Mouse (Mus musculus): ENCODE measurements around the gene Slc7a10.

Gene Slc7a10

DNA sequence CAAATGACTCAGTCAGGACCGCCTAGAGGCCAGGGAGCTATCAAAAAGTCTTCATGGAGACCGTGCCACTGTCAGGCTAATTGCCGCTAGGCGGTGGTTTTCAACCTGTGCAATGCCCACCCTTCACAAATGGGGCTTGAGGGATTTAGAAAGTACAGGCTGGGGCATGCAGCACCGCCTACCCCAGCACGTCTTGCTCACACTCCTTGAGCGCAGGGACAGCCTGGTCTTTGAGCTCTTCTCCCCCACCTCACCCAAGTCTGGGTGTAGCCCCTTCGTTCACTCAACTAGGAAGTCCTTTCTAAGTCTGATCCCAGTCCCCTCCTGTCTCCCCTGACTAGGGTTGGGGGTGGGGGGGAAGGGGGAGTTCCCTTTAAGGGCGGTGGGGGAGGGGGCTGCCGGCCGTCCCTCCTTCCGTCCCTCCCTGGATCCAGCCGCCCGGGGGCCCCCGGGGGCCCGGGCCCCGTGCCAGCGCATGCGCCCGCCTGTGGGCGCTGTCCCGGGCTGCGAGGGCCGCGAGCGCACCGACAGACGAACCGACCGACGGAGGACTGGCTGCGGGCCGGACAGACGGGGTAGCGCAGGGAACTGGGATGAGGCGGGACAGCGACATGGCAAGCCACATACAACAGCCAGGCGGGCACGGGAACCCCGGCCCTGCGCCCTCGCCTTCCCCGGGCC is at the start of gene Slc7a10:
TSS of gene Slc7a10 (plus strand) at position 497 of the 681 bp plus-strand sequence.
- DNase-seq, result no peak

DNA sequence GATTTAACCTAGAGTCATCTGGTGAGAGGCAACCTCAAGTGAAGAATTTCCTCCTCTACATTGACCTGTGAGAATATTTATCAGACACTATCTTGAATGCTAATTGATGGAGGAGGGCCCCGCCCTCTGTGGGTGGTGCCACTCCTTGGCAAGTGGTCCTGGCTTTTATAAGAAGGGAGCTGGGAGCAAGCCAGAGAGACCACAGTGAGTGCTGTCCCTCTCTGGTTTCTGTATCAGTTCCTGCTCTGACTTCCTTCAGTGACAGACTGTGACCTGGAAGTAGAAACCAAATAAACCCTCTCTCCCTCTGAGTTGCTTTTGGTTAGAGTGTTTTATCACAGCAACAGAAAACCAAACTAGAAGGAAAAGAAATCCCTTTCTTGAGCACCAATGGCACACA is 48.7 kb upstream of the Slc7a10 start:
- DNase-seq, result no peak

DNA sequence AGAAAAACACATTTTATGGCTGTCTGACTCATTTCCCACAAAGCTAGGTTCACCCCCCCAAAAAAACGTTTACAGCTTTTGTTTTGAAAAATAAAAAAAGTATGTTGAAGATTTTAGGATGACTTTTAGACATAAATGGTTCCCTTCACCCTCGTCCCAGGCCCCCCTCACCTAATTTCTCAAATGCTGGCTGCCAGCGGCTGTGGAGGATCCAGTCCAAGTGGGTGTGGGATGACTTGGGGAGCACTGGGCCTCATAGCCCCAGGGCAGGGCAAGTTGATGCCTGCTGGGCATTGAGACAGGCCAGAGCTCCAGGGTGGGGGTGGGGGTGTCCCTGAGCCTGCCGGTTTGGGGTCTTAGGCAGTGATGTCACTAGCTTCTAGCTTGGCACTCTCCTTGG is 47.7 kb upstream of the Slc7a10 start:
- no peak for DNase-seq

DNA sequence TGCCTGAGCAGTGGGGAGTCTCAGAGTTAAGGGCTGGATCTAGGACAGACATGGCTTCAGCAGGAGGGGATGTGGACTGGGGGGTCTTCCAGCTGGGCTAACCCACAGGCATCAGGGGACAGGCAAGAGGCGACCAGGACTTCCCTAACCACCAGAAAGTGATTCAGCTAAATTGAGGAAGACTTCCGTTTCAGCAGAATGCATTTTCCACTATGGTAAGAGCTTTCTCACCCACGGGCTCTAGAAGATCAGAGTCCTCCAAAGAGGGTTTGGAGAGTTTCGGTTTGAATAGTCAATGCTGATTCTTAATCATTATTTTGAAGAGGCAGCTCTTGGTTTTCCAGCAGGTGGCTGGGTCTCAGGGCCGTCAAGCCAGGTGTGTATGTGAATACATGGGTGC is 46.3 kb upstream of the Slc7a10 start:
- DNase-seq, result no peak

DNA sequence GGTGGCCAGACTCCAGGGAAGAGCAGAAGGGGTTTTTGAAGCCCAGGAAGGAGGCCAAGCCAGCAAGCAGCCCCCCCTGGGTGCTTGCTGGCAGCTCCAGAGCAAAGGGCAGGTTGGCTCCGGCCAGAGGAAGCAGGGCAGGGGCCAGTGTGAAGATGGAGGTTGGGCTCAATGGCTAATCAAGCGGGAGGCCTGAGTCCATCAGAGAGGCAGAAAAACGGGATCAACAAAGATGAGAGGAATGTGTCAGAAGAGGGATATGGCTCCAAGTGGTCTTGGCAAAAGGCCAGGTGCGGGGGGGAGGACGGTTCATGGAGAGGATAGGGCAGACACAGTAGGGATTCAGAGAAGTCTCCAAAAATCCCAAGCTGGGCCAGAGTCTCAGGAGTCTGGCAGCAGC is 44.7 kb upstream of the Slc7a10 start:
- no peak for DNase-seq

DNA sequence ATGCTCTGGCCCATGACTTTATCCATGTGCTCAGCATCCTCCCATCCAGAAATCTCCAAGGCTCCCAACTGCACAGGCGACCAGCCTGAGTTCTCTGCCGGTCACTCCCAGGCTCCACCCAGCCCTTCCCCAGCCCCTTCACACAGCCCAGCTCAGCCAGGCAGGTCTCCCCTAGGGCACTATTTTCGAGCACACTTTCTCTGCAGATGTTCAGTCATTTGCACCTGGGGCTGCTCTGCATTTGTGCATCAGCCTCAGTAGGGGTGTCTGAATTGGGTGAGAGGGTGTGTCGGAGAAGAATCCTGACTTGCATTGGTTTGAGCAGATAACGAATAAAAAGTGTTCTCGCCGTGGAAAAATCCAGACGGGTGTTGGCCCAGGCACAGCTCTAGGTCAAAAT is 43.7 kb upstream of the Slc7a10 start:
- no peak for DNase-seq

DNA sequence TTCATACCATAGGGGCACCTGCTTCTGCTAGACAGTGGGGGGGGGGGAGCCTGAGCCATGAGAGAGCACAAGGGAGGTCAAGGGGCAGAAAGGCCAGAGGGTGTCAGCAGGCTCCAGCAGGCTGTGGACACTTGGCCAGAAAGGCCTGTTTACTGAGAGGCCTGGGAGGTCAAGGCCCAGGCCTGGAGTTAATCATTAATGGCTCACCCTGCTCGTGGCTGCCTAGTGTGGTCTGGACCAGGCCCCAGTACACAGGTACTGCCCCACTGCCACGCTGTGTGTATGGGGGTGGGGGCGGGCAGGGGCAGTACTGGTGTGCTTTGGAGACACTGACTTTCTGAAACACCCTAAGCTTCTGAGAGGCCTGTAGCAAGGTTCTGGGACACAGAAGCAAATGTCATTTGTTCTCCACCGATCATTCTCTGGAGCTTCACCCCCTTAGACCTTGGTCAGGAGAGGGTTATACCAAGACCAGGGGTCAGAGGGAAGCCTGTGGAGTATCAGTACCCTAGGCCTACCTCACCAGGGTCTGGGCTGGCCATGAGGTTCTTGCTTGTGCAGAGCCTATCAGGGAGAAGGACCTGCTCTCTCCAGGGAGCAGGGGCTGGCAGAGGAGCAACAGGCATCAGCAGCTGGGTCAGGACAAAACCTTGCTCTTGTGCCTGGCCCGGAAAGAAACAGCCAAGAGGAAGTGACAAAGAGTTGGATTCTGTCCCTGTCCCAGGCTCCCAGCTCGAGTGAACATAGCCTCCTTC is 42.1 kb upstream of the Slc7a10 start:
- no peak for DNase-seq

DNA sequence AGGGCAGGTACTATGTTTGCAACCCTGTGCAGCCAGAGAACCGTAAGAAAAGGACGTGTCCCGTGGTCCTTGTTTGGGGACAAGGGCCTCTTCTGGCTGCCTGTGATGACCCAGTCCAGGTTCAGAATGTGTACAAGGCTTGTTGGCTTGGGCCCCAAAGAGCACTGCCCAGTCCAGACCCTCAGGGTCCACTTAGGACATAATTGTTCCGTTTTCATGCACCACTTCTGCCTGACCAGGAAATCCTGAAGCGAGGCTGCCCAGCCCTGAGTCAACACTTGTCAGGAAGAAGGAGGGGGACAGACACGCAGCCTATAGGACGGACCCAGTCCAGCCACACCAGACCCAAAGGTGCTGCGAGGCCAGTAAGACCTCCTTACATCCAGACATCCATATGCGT is 41.1 kb upstream of the Slc7a10 start:
- no peak for DNase-seq

DNA sequence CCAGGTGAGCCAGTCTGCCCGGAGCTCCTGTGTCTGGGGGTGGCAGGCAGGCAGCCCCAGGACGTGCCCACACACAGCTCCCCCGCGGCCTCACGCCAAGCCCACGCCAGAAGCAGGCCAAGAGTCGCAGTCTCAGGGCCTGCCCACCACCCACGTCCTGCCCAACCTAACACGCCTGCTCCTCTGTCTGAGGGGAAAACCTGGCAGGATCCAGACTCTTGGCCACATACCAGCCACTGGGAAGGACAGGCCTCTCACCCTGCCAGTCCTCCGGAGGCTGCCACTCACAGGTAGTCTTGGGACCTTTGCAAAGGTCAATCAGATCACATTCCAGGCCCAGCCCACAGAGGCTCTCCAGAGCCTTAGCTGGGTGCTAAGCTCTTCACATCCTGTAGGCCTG is 39.9 kb upstream of the Slc7a10 start:
- no peak for DNase-seq

DNA sequence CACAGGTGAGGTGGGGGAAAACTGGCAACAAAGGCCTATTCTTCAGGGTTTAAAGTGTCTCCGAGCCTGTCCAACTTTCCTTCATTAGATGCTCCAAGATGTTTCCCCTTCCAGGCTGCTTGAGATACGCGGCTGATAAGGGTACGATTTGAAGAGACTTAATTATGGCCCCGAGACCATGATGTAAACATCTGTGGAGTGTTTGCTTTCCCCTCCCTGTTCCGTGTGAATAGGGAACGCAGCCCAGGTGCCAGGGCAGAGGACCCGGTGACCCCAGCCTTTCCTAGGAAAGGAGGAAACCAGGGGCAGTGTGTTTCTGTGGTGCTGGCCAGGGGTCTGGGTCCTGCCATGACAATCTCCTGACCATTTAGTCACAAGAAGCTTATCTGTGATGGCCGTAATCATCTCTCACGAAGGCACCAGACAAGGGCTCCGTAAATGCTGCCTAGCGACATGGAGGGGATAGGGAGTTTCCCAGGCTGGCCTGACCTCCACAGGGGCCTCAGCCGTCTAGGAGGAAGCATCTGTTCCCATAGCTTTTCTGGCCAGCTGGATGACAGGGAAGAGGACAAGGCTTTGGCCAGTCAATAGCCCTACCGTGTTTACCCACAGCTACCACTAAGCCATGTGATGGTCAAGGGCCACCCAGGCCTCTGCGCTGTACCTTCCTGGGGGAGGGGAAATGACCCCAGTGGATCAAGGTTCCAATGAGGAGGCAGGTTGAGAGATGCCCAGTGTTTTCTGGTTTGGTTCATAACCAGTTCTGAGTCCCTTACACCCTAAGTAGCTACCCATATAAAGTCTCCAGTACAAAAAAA is 36.4 kb upstream of the Slc7a10 start:
- no peak for DNase-seq

DNA sequence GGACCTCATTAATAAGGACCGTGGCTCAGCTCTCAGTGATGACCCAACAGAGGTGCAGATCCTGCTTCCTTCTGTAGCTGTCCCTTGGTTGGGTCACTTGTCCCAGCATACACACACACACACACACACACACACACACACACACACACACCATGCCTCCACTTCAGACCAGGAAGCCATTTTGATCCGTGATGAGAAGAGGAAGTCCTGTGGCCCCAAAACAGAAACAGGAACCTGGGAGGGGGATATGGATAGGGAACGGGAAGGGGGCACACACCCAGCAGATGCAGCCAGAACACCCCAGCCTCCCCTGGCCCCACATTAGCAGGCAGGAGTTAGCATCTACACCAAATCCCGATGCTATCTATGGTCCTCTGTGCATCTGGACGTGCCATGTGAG is 35.3 kb upstream of the Slc7a10 start:
- DNase-seq, result no peak

DNA sequence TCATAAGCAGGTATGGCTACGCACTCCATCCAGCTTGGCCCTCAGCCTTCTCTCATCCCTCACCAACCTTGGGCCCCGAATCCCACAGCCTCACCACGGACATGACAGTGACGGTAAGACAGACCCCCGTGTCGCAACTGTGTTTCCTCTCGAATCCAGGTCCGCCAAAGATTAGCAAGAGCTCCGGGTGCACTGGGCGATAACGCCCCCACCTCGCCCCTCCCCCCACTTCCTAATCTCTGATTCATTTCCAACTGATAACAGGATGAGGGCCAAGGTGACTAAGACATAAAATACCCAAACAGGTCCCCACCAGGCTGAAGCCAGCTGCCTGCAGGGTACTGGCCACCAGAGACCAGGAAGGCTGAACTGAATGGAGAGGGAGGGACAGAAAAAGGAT is 31.7 kb upstream of the Slc7a10 start:
- DNase-seq, result no peak

DNA sequence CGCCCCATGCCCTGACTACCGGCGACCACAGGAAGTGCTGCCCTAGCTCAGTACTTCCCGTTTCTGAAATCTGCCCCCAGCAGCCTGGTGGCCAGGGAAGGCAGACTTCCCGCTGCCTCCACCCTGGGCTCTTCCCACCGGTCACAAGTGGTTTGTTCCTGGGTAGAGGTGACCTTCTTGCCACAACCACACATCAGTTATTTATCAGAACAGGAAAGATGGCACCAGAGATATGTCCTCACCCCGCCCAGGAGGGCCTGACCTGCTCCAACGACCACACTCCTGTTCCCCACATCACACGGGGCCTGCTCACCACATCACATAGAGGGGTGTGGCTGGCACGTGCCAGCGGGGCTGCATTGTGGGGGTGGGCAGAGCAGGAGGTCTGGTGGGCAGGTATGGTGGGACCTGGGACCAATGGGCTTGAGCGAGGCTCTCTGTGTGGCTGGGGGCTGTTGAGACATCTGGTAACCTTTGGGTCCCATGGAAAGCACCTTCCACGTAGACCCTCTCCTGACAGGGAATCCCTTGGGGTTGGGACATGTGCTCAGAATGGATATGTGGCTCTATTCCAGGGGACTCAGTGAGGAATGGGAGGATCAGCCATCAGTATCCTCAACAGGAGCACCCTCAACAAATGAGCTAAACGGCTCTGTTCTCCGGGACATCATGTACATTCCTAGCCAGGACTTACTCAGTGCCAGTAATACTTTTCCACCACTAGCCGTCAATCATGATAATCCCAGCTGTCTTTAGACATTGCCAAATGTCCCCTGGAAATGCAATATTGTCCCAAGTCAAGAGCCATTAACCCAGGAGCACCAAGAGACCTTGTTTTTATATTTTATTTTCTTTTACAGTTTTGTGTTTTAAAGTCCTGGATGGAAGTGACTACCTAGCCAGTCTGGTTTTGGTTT is 29.4 kb upstream of the Slc7a10 start:
- DNase-seq, result no peak

DNA sequence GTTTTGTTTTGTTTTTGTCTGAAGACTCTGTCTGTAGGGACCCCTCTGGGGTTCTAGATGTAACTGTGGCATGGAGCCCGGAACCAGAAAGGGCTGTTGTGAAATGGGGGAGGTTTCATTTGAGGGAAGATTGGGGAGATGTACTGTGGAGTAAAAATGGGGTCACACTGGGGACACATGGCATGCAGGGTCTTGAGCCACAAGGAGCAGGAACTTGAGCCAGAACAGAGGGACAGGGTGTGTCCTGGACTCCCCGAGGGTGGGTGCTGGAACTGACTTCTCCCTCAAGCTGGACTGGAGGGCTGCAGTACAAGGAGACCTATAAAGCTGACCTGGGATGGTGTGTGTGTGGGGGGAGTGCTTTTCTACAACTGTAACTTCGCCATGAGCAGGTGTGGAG is 28.7 kb upstream of the Slc7a10 start:
- no peak for DNase-seq

DNA sequence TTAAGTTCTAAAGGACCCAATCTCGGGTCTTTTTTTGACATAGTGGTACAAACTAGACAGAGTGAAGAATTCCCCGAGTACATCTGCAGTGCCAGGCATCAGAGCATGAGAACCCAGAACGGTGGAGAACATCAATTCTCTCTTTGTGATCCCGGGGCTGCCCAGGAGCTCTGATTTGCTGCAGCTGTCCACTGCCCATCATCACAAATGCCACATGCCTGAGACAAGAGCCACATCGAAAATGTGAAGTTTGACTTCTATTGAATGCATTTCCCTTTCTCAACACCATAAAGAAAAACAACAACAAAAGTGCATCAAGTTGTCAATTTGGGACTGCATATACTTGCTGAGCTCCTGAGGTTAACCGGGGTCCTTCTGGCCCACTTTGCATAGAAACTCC is 23.7 kb upstream of the Slc7a10 start:
- no peak for DNase-seq

DNA sequence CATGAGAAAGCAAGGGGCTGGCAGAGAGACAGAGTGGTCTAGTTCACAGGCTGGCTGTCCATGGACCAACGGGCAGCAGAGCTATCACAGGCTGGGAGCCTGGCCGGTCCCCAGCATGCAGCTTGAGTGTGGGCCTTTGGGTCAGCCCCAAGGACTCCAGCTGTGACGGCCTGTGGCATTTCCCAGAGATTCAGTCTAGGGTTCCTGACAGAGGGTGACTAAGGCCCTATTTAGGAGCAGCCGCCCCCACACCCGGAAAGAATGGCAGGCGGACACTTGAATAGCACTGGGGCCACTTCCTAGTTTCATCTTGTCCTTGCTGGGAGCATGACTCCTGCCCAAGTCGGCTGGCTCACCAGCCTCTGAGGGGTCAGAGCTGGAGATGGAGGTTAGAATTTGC is 22.6 kb upstream of the Slc7a10 start:
- no peak for DNase-seq

DNA sequence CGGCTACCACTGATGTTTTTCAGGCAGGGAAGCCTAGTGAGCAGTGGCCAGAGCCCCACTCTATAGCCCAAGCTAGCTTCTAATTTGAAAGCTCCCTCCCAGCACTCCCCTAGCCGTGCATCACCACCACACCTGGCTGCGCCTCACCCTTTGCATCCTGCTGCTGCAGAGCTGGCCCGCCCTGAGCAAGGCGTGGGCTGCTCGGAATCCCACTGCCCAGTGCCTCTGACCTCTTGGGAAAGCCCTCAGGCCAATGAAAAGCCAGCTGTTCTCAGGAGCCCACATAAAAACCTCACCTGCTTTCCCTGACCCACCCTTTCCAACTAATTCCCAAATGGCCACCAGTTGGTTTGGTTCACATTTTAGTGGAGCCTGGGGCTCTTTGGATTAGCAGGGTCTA is 22.1 kb upstream of the Slc7a10 start:
- no peak for DNase-seq

DNA sequence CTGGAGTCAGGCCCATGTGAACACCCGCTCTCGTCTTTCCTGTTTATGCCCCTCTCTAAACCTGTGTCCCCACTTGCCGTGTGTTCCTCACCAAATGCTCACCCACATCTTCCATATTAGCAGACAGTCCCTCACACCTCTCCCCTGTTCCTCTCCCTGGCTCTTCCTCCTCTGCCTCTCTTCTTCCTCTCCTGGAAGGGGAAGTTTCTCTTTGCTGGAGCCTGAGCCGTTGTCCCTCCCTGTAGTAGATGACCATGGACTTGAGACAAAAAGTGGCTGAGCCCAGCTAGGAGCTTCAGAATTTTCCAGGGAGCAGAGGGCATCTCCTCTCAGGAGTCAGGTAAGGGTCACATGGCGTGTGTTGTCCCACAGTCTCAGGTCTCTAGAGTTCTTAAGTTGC is 19.2 kb upstream of the Slc7a10 start:
- no peak for DNase-seq

DNA sequence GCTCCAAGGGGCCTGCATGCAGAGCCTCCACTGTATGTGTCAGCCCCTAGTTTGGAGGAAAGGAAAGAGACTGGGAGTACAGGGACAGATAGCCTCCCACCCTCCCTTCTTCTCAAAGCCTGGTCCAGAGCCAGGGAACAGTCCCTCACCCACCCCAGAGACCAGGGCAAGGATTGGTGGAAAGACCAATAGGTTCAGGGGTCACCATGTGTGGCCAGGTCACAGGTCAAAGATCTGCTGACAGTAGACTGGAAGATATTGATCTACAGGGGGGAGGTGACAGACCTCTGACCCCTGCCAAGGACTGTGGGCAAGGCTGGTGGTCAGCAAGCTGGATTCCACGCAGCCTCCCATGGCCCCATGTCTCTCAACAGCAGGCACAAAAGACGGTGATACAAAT is 18.3 kb upstream of the Slc7a10 start:
- no peak for DNase-seq

DNA sequence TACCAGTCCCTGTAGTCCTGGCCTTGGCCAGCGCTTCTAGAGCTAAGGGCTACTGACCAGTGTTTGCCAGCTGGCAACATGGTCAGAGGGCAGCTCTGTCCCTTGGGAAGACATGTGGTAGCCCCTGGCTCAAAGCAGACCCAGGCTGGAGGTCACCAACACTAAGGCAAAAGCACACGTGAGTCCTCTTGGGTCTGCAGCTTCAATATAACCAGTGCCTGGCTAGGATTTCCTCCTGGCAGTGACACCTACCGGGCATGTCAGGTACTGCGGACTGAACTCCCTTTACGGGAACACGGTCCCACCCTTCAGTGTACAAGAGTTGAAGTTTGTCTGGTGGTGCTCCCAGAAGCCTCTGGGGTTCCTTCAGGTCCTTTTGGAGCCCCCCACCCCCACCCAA is 16.8 kb upstream of the Slc7a10 start:
- DNase-seq, result peak; percentile 69

DNA sequence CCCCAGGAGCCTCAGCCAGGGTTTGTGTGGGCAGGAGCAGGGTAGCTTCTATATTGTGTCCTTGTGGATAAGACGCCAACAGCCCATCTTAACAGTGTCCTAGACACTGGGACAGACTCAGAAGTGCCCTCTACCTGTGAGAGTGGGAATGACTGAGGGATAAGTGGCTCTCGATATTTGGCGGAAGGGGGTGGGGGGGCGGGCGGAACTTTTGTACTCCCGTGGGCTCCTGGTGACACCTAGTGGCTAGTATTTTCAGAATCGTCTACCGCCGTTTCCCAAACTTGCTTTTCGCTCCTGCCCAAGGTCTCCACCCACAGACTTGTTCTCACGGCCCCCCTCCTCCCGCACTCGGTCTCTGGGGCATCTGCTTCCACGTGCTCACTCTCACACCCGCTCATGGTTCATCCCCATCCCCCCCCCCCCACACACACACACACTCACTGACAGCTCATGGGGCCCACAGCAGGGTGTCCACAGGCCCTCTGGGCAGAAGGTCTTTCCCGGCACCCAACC is 14.3 kb upstream of the Slc7a10 start:
- DNase-seq, result peak; percentile 65

DNA sequence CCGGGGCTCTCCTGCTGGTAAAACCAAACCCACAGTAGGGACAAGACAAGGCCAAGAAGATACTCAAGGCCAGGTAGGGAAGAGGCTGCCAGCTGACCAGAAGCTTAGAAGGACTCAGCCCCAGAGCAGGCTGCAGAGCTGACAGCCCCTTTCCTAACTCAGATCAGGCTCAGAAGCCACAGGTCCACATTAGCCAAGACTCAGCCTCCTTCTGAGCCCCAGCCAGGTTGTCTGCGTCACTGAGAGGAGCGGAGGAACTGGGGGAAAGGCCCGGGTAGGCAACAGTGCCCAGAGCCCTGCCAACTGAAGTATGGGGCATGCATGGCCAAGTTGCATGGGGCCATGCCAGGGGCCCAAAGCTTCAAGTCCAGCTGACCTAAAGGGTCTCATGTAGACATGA is 13.7 kb upstream of the Slc7a10 start:
- DNase-seq, result no peak

DNA sequence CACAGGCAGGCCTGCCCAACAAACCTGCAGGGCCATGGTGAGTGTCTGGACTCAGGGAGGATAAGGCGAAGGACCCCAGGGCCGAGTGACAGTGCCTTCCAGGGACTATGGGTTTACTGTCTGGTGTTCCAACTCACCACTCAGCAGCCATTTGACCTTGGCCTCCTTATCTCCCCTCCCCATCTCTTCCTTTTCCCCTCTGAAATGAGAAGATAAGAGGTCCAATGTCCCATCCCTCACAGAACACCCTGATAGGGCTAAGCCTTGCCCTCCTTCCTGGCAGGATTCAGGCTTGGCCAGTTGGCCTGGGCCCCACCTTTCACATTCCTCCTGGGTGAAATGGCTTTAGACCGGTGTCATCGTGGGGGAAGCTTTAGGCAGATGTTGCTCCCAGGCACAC is 10.7 kb upstream of the Slc7a10 start:
- DNase-seq, result no peak
